Mouse (Mus musculus): ENCODE data around the gene Ccdc24. TPM values are rescaled to one million over a fixed set of nuclear protein-coding genes. Genes with fewer than 3 reads are reported as not detected.

The Ccdc24 gene
- total RNA-seq, 1 experiment: 1.0 TPM

- Histone ChIP-seq H3K27ac (ENCODE audit: insufficient read depth, low read depth, low read length, poor library complexity, severe bottlenecking) (no peak overlapping the region), H3K9ac (ENCODE audit: insufficient read depth, low read depth, low read length, poor library complexity, severe bottlenecking) (no peak overlapping the region), H3K36me3 (ENCODE audit: control insufficient read depth, insufficient read depth, low read length, poor library complexity, severe bottlenecking) (peaks cover 14% of the 10 kb centered on the region; the same call in 1 of the 2 replicates), H3K4me1 (ENCODE audit: control insufficient read depth in 2 of 2, insufficient read depth in 2 of 2, low read length in 2 of 2, poor library complexity in 1 of 2) (no peaks in the 10 kb centered on the region), H3K9me3 (ENCODE audit: control insufficient read depth, insufficient read depth, low read depth, low read length) (no peaks in the 10 kb centered on the region), H3K4me3 (ENCODE audit: insufficient read depth in 1 of 2, low read depth in 1 of 2, low read length in 2 of 2, poor library complexity in 1 of 2, severe bottlenecking in 1 of 2) (no peak overlapping the region)
- no peak for TF ChIP-seq CHD2 (IDR thresholded peaks at IDR 0.05; ENCODE audit: low read depth, low read length)
- no peak for DNase-seq (ENCODE audit: low read depth, low spot score)
- in situ Hi-C loops (cut with MboI; ENCODE audit: low sequenced_read_pairs in 2 of 2, unreplicated experiment in 2 of 2): loop anchor here in 1 of 2 experiments (25.0 kb wide), 1 partner anchor 242 kb away; no protein-coding TSS in a partner anchor
These were observed 27.0 kb downstream of the Ccdc24 start for GRCm38 (mm10) chr4:117845316-117845715.

- in situ Hi-C loops (cut with MboI; ENCODE audit: low sequenced_read_pairs in 2 of 2, unreplicated experiment in 2 of 2): loop anchor here in 1 of 2 experiments (25.0 kb wide), 1 partner anchor 243 kb away; no protein-coding TSS in a partner anchor
- Histone ChIP-seq H3K4me1 (ENCODE audit: control insufficient read depth in 2 of 2, insufficient read depth in 2 of 2, low read length in 2 of 2, poor library complexity in 1 of 2) (no peaks in the 10 kb centered on the region), H3K36me3 (ENCODE audit: control insufficient read depth, insufficient read depth, low read length, poor library complexity, severe bottlenecking) (peaks cover 14% of the 10 kb centered on the region; the same call in 1 of the 2 replicates), H3K9me3 (ENCODE audit: control insufficient read depth, insufficient read depth, low read depth, low read length) (no peaks in the 10 kb centered on the region), H3K9ac (ENCODE audit: insufficient read depth, low read depth, low read length, poor library complexity, severe bottlenecking) (no peak overlapping the region), H3K4me3 (ENCODE audit: insufficient read depth in 1 of 2, low read depth in 1 of 2, low read length in 2 of 2, poor library complexity in 1 of 2, severe bottlenecking in 1 of 2) (no peak overlapping the region), H3K27ac (ENCODE audit: insufficient read depth, low read depth, low read length, poor library complexity, severe bottlenecking) (no peak overlapping the region)
- DNase-seq (ENCODE audit: low read depth, low spot score): no peak
- TF ChIP-seq MAFK (IDR thresholded peaks at IDR 0.05; ENCODE audit: insufficient read depth, low read depth, low read length) (no peak), HCFC1 (IDR thresholded peaks at IDR 0.05; ENCODE audit: borderline replicate concordance, insufficient read depth, low read length) (no peak)
These were observed 27.9 kb downstream of the Ccdc24 start for GRCm38 (mm10) chr4:117844467-117844866.

GRCm38 (mm10) chr4:117843101-117843500 is 29.3 kb downstream of the Ccdc24 start:
- peaks cover 14% of the 10 kb centered on the region; the same call in 1 of the 2 replicates for H3K36me3 ChIP-seq (ENCODE audit: control insufficient read depth, insufficient read depth, low read length, poor library complexity, severe bottlenecking)
- in situ Hi-C loops (cut with MboI; ENCODE audit: low sequenced_read_pairs in 2 of 2, unreplicated experiment in 2 of 2): loop anchor here in 1 of 2 experiments (25.0 kb wide), 1 partner anchor 244 kb away; no protein-coding TSS in a partner anchor
- H3K27ac ChIP-seq (ENCODE audit: insufficient read depth, low read depth, low read length, poor library complexity, severe bottlenecking): no peak overlapping the region
- TF ChIP-seq CHD2 (IDR thresholded peaks at IDR 0.05; ENCODE audit: low read depth, low read length) (no peak), ZNF384 (IDR thresholded peaks at IDR 0.05; ENCODE audit: low read depth, low read length) (no peak), MAFK (IDR thresholded peaks at IDR 0.05; ENCODE audit: insufficient read depth, low read depth, low read length) (no peak), HCFC1 (IDR thresholded peaks at IDR 0.05; ENCODE audit: borderline replicate concordance, insufficient read depth, low read length) (no peak), ZC3H11A (IDR thresholded peaks at IDR 0.05; ENCODE audit: borderline replicate concordance, low read depth, low read length) (no peak)
- H3K4me3 ChIP-seq (ENCODE audit: insufficient read depth in 1 of 2, low read depth in 1 of 2, low read length in 2 of 2, poor library complexity in 1 of 2, severe bottlenecking in 1 of 2): no peak overlapping the region
- H3K9ac ChIP-seq (ENCODE audit: insufficient read depth, low read depth, low read length, poor library complexity, severe bottlenecking): no peak overlapping the region
- H3K4me1 ChIP-seq (ENCODE audit: control insufficient read depth in 2 of 2, insufficient read depth in 2 of 2, low read length in 2 of 2, poor library complexity in 1 of 2): no peaks in the 10 kb centered on the region
- H3K9me3 ChIP-seq (ENCODE audit: control insufficient read depth, insufficient read depth, low read depth, low read length): no peaks in the 10 kb centered on the region
- DNase-seq (ENCODE audit: low read depth, low spot score): no peak

- H3K9ac ChIP-seq (ENCODE audit: insufficient read depth, low read depth, low read length, poor library complexity, severe bottlenecking): no peak overlapping the region
- TF ChIP-seq ZC3H11A (IDR thresholded peaks at IDR 0.05; ENCODE audit: borderline replicate concordance, low read depth, low read length): no peak
- no peak for TF ChIP-seq ZNF384 (IDR thresholded peaks at IDR 0.05; ENCODE audit: low read depth, low read length)
- no peak for TF ChIP-seq CHD2 (IDR thresholded peaks at IDR 0.05; ENCODE audit: low read depth, low read length)
- no peak for TF ChIP-seq MAFK (IDR thresholded peaks at IDR 0.05; ENCODE audit: insufficient read depth, low read depth, low read length)
- TF ChIP-seq HCFC1 (IDR thresholded peaks at IDR 0.05; ENCODE audit: borderline replicate concordance, insufficient read depth, low read length): no peak
- H3K36me3 ChIP-seq (ENCODE audit: control insufficient read depth, insufficient read depth, low read length, poor library complexity, severe bottlenecking): peaks cover 14% of the 10 kb centered on the region; the same call in 1 of the 2 replicates
- in situ Hi-C loops (cut with MboI; ENCODE audit: low sequenced_read_pairs in 2 of 2, unreplicated experiment in 2 of 2): loop anchor here in 1 of 2 experiments (25.0 kb wide), 1 partner anchor 246 kb away; no protein-coding TSS in a partner anchor
- no peak for DNase-seq (ENCODE audit: low read depth, low spot score)
- no peak overlapping the region for H3K4me3 ChIP-seq (ENCODE audit: insufficient read depth in 1 of 2, low read depth in 1 of 2, low read length in 2 of 2, poor library complexity in 1 of 2, severe bottlenecking in 1 of 2)
- H3K27ac ChIP-seq (ENCODE audit: insufficient read depth, low read depth, low read length, poor library complexity, severe bottlenecking): no peak overlapping the region
- no peaks in the 10 kb centered on the region for H3K9me3 ChIP-seq (ENCODE audit: control insufficient read depth, insufficient read depth, low read depth, low read length)
- H3K4me1 ChIP-seq (ENCODE audit: control insufficient read depth in 2 of 2, insufficient read depth in 2 of 2, low read length in 2 of 2, poor library complexity in 1 of 2): peaks cover 0 to 2% of the 10 kb centered on the region in 2 experiments; a peak in 1 of 4 replicates
These were observed 30.8 kb downstream of the Ccdc24 start for GRCm38 (mm10) chr4:117841566-117841965.

GRCm38 (mm10) chr4:117840821-117841220 is 31.5 kb downstream of the Ccdc24 start:
- no peaks in the 10 kb centered on the region for H3K9me3 ChIP-seq (ENCODE audit: control insufficient read depth, insufficient read depth, low read depth, low read length)
- H3K9ac ChIP-seq (ENCODE audit: insufficient read depth, low read depth, low read length, poor library complexity, severe bottlenecking): no peak overlapping the region
- in situ Hi-C loops (cut with MboI; ENCODE audit: low sequenced_read_pairs in 2 of 2, unreplicated experiment in 2 of 2): loop anchor here in 1 of 2 experiments (25.0 kb wide), 1 partner anchor 246 kb away; no protein-coding TSS in a partner anchor
- peaks cover 0 to 2% of the 10 kb centered on the region in 2 experiments; a peak in 1 of 4 replicates for H3K4me1 ChIP-seq (ENCODE audit: control insufficient read depth in 2 of 2, insufficient read depth in 2 of 2, low read length in 2 of 2, poor library complexity in 1 of 2)
- no peak overlapping the region for H3K27ac ChIP-seq (ENCODE audit: insufficient read depth, low read depth, low read length, poor library complexity, severe bottlenecking)
- H3K4me3 ChIP-seq (ENCODE audit: insufficient read depth in 1 of 2, low read depth in 1 of 2, low read length in 2 of 2, poor library complexity in 1 of 2, severe bottlenecking in 1 of 2): no peak overlapping the region
- no peak for TF ChIP-seq MAFK (IDR thresholded peaks at IDR 0.05; ENCODE audit: insufficient read depth, low read depth, low read length)
- no peak for TF ChIP-seq ZNF384 (IDR thresholded peaks at IDR 0.05; ENCODE audit: low read depth, low read length)
- TF ChIP-seq ZC3H11A (IDR thresholded peaks at IDR 0.05; ENCODE audit: borderline replicate concordance, low read depth, low read length): no peak
- no peak for TF ChIP-seq CHD2 (IDR thresholded peaks at IDR 0.05; ENCODE audit: low read depth, low read length)
- TF ChIP-seq HCFC1 (IDR thresholded peaks at IDR 0.05; ENCODE audit: borderline replicate concordance, insufficient read depth, low read length): no peak
- no peak for DNase-seq (ENCODE audit: low read depth, low spot score)
- peaks cover 11% of the 10 kb centered on the region; the same call in 1 of the 2 replicates for H3K36me3 ChIP-seq (ENCODE audit: control insufficient read depth, insufficient read depth, low read length, poor library complexity, severe bottlenecking)

All from ES-E14 (cell line).